Mouse (Mus musculus): Measurements from ENCODE around the gene Fam19a5. TPM values are rescaled to one million over a fixed set of nuclear protein-coding genes. Genes with fewer than 3 reads are reported as not detected.

Fam19a5 gene
- polyA plus RNA-seq (2012; rRNA removed), result 0.07 TPM in 2 replicates

DNA sequence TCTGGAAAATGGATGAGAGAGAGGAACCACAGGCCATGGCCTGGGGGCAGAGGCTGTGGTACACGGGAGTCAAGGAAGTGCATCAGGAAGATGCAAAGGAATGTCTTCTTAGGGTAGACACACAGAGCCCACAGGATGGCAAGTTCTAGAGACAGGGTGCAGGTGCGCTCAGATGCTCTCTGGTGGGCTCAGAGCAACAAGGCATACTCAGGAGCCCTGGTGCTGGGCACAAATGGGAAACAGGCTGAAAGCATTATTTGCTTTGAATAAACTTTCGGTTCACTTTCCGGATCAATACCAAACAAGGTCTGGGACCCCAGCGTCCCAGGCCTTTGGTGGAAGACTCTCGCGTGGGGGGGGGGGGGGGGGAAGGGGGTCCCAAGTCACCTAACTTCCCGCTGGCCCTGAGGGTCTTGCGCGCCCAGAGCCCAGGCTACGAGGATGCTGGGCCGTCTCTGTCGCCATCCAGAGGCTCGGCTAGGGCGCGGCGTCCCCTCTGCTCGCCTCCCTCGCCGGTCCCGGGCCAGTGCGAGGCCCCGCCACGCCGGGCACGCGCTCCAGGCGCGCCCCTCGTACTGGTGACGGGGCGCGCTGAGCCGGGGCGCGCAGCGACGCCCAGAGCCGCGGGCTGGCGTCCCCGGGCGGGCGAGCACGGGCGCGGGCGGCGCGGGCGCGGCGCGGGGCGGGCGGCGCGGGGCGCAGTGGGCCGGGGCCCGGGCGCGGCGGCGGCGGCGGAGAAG lies at the start of gene Fam19a5:
Gene Fam19a5 (plus strand): TSS at position 701 of the 740 bp plus-strand sequence.

Data from liver, embryonic 18 days (tissue).